20 mouse cellular contexts compared by ENCODE assay signal in the genomic region with DNA sequence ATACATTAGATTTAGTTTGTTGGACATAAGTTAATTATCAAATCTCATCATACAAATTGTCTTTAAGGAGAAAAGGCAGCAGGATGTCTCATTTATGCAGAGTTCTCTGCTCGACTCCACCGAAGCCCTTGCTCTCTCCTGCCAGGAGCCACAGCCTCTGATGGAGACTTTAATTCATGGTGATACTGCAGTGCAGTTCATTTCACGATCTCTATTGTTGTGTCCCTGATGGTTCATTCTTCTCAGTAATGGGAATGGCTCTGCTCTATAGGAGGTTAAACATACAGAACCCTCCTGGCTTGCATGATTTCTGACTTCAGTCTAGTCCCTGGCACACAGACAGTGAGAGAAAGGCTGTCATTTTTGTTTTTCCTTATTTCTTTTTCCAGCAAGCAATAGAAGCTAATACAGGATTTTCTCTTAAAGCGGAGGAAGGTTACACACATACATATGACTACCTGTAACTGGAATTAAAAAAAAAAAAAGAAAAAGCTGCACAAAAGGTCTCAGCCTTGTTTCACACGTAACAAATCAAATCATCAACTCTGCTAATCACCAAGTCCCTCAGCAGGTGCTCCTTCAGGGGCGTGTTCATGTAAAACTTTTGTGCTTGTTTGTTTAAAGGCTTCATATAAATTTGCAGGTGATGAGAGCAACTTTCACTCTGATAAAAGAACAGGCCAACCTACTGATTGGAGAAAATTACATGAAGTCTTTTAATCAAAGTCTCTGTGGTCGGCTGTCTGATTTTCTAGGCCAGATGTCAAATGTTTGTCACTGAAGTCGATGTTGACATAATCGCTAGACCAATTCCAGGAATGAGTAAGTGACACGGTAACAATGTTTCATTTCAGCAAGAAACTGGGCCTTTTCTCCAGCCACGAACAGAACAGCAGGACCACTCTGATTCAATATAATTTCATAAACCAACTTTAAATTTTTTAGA.
A peak's percentile ranks its signal among the peaks of the same experiment; 100 is the strongest.
DNase-seq lines count a peak whose midpoint lies in the region; ATAC-seq and TF ChIP-seq lines count a peak whose summit lies in the region.
"Had no signal": no experiment of that assay in that cellular context is flagged by ENCODE, and none has a peak within 500 bp of the region (broad histone marks: within the 10 kb centered on the region; RNA-seq: fewer than 3 reads in every experiment).

No protein-coding gene starts in this region.

- H3K4me1 ChIP-seq in hindbrain, embryonic 12.5 days: peaks cover 4% of the 10 kb centered on the region; the same call in 1 of the 2 replicates
- H3K4me1 ChIP-seq in hindbrain, postnatal 0 days (ENCODE audit: insufficient read depth, low read length): no peaks in the 10 kb centered on the region
- no peaks in the 10 kb centered on the region for H3K4me1 ChIP-seq in neural tube, embryonic 11.5 days (ENCODE audit: control insufficient read depth, insufficient read depth, low read length)
- H3K4me1 ChIP-seq in hindbrain, embryonic 13.5 days (replicated peaks): peaks cover 11% of the 10 kb centered on the region; the same call in 1 of the 2 replicates
- H3K4me1 ChIP-seq: heart, embryonic 13.5 days; intestine, embryonic 15.5 days had no signal

- no peak overlapping the region for H3K27ac ChIP-seq in hindbrain, embryonic 12.5 days
- H3K27ac ChIP-seq in hindbrain, postnatal 0 days: no peak overlapping the region
- H3K27ac ChIP-seq in neural tube, embryonic 11.5 days (ENCODE audit: low read depth, low read length): no peak overlapping the region
- peak overlapping the region; percentile 66 for H3K27ac ChIP-seq in hindbrain, embryonic 13.5 days
- H3K27ac ChIP-seq: heart, embryonic 13.5 days; intestine, embryonic 15.5 days; limb, embryonic 13.5 days had no signal

- TF ChIP-seq CTCF in hindbrain, postnatal 0 days (IDR thresholded peaks at IDR 0.05; ENCODE audit: low read depth): no peak

- DNase-seq in hindbrain, postnatal 0 days (ENCODE audit: low spot score): no peak
- DNase-seq in neural tube, embryonic 11.5 days (ENCODE audit: low spot score): no peak
- DNase-seq in neural tube, embryonic 10.5 days (ENCODE audit: extremely low spot score, low spot score): no peak
- peak; percentile 43 for DNase-seq in retina, embryonic 14.5 days (ENCODE audit: low spot score)
- DNase-seq in layer of hippocampus, postnatal 14 days (ENCODE audit: low spot score in 2 of 2): no peak
- no peak for DNase-seq in spleen, postnatal 4 days (ENCODE audit: low spot score in 2 of 2)
- DNase-seq: adrenal gland, postnatal 10 days; cerebellum, adult 9-11 months; gastrocnemius, postnatal 10 days; heart, adult 18-20 months; heart, postnatal 36 days; kidney, postnatal 4 days; layer of hippocampus, adult 9-11 months; thymus, adult 18-20 months had no signal

- 44% methylated on average over 11 of the region's 11 CpGs for WGBS in hindbrain, embryonic 12.5 days
- WGBS in hindbrain, postnatal 0 days: 37% methylated on average over 11 of the region's 11 CpGs
- WGBS in neural tube, embryonic 11.5 days: 48% methylated on average over 11 of the region's 11 CpGs
- WGBS in hindbrain, embryonic 13.5 days: 40% methylated on average over 11 of the region's 11 CpGs

- no peaks in the 10 kb centered on the region for H3K36me3 ChIP-seq in hindbrain, embryonic 12.5 days
- no peaks in the 10 kb centered on the region for H3K36me3 ChIP-seq in hindbrain, postnatal 0 days (ENCODE audit: insufficient read depth, low read length)
- H3K36me3 ChIP-seq in neural tube, embryonic 11.5 days (ENCODE audit: control insufficient read depth, insufficient read depth, low read length): no peaks in the 10 kb centered on the region
- H3K36me3 ChIP-seq in hindbrain, embryonic 13.5 days: no peaks in the 10 kb centered on the region
- H3K36me3 ChIP-seq: heart, embryonic 13.5 days; intestine, embryonic 15.5 days; limb, embryonic 13.5 days had no signal

- ATAC-seq in hindbrain, embryonic 12.5 days (ENCODE audit: low FRiP score): peak; percentile 52; the same call in 1 of the 2 replicates
- no peak for ATAC-seq in hindbrain, postnatal 0 days
- ATAC-seq in neural tube, embryonic 11.5 days (ENCODE audit: insufficient read depth, low FRiP score, low TSS enrichment): peak; percentile 50; the same call in 1 of the 2 replicates
- ATAC-seq in hindbrain, embryonic 13.5 days (ENCODE audit: low FRiP score): 0 out of 2 replicates have a peak, but pooled peaks have one; percentile 52
- ATAC-seq: intestine, embryonic 15.5 days had no signal

- no peaks in the 10 kb centered on the region for H3K9me3 ChIP-seq in hindbrain, embryonic 12.5 days (replicated peaks)
- no peaks in the 10 kb centered on the region for H3K9me3 ChIP-seq in hindbrain, postnatal 0 days (ENCODE audit: low read length)
- H3K9me3 ChIP-seq in neural tube, embryonic 11.5 days (ENCODE audit: control insufficient read depth, low read length): no peaks in the 10 kb centered on the region
- no peaks in the 10 kb centered on the region for H3K9me3 ChIP-seq in hindbrain, embryonic 13.5 days
- H3K9me3 ChIP-seq: heart, embryonic 13.5 days; intestine, embryonic 15.5 days; limb, embryonic 13.5 days had no signal

- no peak overlapping the region for H3K9ac ChIP-seq in hindbrain, embryonic 12.5 days
- no peak overlapping the region for H3K9ac ChIP-seq in hindbrain, postnatal 0 days (replicated peaks; ENCODE audit: low read length)
- H3K9ac ChIP-seq in neural tube, embryonic 11.5 days (ENCODE audit: low read length): no peak overlapping the region
- H3K9ac ChIP-seq in hindbrain, embryonic 13.5 days: no peak overlapping the region
- H3K9ac ChIP-seq: heart, embryonic 13.5 days; intestine, embryonic 15.5 days; limb, embryonic 13.5 days had no signal

- no peak overlapping the region for H3K4me2 ChIP-seq in hindbrain, embryonic 12.5 days (replicated peaks)
- no peak overlapping the region for H3K4me2 ChIP-seq in hindbrain, postnatal 0 days (ENCODE audit: low read depth, low read length)
- H3K4me2 ChIP-seq in neural tube, embryonic 11.5 days (ENCODE audit: low read depth): no peak overlapping the region
- H3K4me2 ChIP-seq in hindbrain, embryonic 13.5 days: no peak overlapping the region
- H3K4me2 ChIP-seq: heart, embryonic 13.5 days; intestine, embryonic 15.5 days; limb, embryonic 13.5 days had no signal

- no peaks in the 10 kb centered on the region for H3K27me3 ChIP-seq in hindbrain, embryonic 12.5 days
- no peaks in the 10 kb centered on the region for H3K27me3 ChIP-seq in hindbrain, postnatal 0 days (ENCODE audit: insufficient read depth, low read length)
- no peaks in the 10 kb centered on the region for H3K27me3 ChIP-seq in neural tube, embryonic 11.5 days (ENCODE audit: control insufficient read depth, insufficient read depth, low read length)
- H3K27me3 ChIP-seq in hindbrain, embryonic 13.5 days: no peaks in the 10 kb centered on the region
- H3K27me3 ChIP-seq: heart, embryonic 13.5 days; intestine, embryonic 15.5 days; limb, embryonic 13.5 days had no signal

- no peak overlapping the region for H3K4me3 ChIP-seq in hindbrain, embryonic 12.5 days
- H3K4me3 ChIP-seq in hindbrain, postnatal 0 days (ENCODE audit: low read length): no peak overlapping the region
- H3K4me3 ChIP-seq in neural tube, embryonic 11.5 days (ENCODE audit: low read depth, low read length): no peak overlapping the region
- H3K4me3 ChIP-seq in hindbrain, embryonic 13.5 days: no peak overlapping the region
- H3K4me3 ChIP-seq: heart, embryonic 13.5 days; intestine, embryonic 15.5 days; limb, embryonic 13.5 days; myocyte had no signal
